In genomic region chr11:21010867-21011266, GRCm38 (mm10) we compare ENCODE assay signal across 9 mouse cellular contexts.
DNase-seq lines count a peak whose midpoint lies in the region; ATAC-seq lines count a peak whose summit lies in the region.
"Had no signal": no experiment of that assay in that cellular context is flagged by ENCODE, and none has a peak within 500 bp of the region (broad histone marks: within the 10 kb centered on the region; RNA-seq: fewer than 3 reads in every experiment).

No protein-coding gene starts in this region.

- 0 out of 2 replicates have a peak, but pooled peaks cover 4% of the 10 kb centered on the region for H3K4me1 ChIP-seq in forebrain, embryonic 11.5 days (replicated peaks; ENCODE audit: control insufficient read depth, insufficient read depth, low read length)
- 0 out of 2 replicates have a peak, but pooled peaks cover 3% of the 10 kb centered on the region for H3K4me1 ChIP-seq in neural tube, embryonic 15.5 days
- H3K4me1 ChIP-seq in intestine, embryonic 15.5 days (replicated peaks) = peaks cover 6% of the 10 kb centered on the region
- H3K4me1 ChIP-seq: liver, embryonic 15.5 days had no signal

- no peak overlapping the region for H3K4me3 ChIP-seq in forebrain, embryonic 11.5 days (ENCODE audit: low read depth, low read length)
- H3K4me3 ChIP-seq in neural tube, embryonic 15.5 days (replicated peaks) = no peak overlapping the region
- H3K4me3 ChIP-seq in intestine, embryonic 15.5 days (replicated peaks) = no peak overlapping the region
- H3K4me3 ChIP-seq: liver, embryonic 15.5 days had no signal

- WGBS in forebrain, embryonic 11.5 days = 25% methylated on average over 7 of the region's 7 CpGs
- 21% methylated on average over 7 of the region's 7 CpGs for WGBS in neural tube, embryonic 15.5 days
- WGBS in intestine, embryonic 15.5 days = 69% methylated on average over 7 of the region's 7 CpGs

- no peaks in the 10 kb centered on the region for H3K27me3 ChIP-seq in forebrain, embryonic 11.5 days (ENCODE audit: control insufficient read depth, insufficient read depth, low read length)
- no peaks in the 10 kb centered on the region for H3K27me3 ChIP-seq in neural tube, embryonic 15.5 days (replicated peaks)
- no peaks in the 10 kb centered on the region for H3K27me3 ChIP-seq in intestine, embryonic 15.5 days (replicated peaks)

- no peak overlapping the region for H3K4me2 ChIP-seq in forebrain, embryonic 11.5 days (ENCODE audit: low read depth, low read length, severe bottlenecking)
- H3K4me2 ChIP-seq in neural tube, embryonic 15.5 days = no peak overlapping the region
- no peak overlapping the region for H3K4me2 ChIP-seq in intestine, embryonic 15.5 days (replicated peaks)
- H3K4me2 ChIP-seq: liver, embryonic 15.5 days had no signal

- DNase-seq in retina, postnatal 1 day = peak; percentile 51
- no peak for DNase-seq in retina, embryonic 14.5 days (ENCODE audit: low spot score)
- peak; percentile 55 for DNase-seq in forebrain, embryonic 11.5 days (ENCODE audit: low spot score)
- peak; percentile 6 to 13 for DNase-seq in kidney, postnatal 36 days
- no peak for DNase-seq in adrenal gland, adult 18-20 months (ENCODE audit: low spot score in 2 of 2)

- no peak overlapping the region for H3K9ac ChIP-seq in forebrain, embryonic 11.5 days (ENCODE audit: low read length)
- H3K9ac ChIP-seq in neural tube, embryonic 15.5 days (replicated peaks) = no peak overlapping the region
- no peak overlapping the region for H3K9ac ChIP-seq in intestine, embryonic 15.5 days
- H3K9ac ChIP-seq: liver, embryonic 15.5 days had no signal

- ATAC-seq in forebrain, embryonic 11.5 days (replicated peaks; ENCODE audit: low FRiP score) = peak; percentile 60; the same call in 1 of the 2 replicates
- ATAC-seq in neural tube, embryonic 15.5 days (ENCODE audit: low FRiP score) = peak; percentile 65; the same call in 1 of the 2 replicates
- no peak for ATAC-seq in intestine, embryonic 15.5 days
- no peak for ATAC-seq in monocyte, adult 5-6 weeks (replicated peaks; ENCODE audit: insufficient number of reproducible peaks, low FRiP score, low TSS enrichment, poor library complexity, severe bottlenecking)

- H3K27ac ChIP-seq in forebrain, embryonic 11.5 days (ENCODE audit: low read depth, low read length) = no peak overlapping the region
- H3K27ac ChIP-seq in neural tube, embryonic 15.5 days (replicated peaks) = no peak overlapping the region
- H3K27ac ChIP-seq in intestine, embryonic 15.5 days = no peak overlapping the region
- H3K27ac ChIP-seq: liver, embryonic 15.5 days had no signal

- H3K9me3 ChIP-seq in forebrain, embryonic 11.5 days (ENCODE audit: control insufficient read depth, low read length) = no peaks in the 10 kb centered on the region
- no peaks in the 10 kb centered on the region for H3K9me3 ChIP-seq in neural tube, embryonic 15.5 days (replicated peaks)
- no peaks in the 10 kb centered on the region for H3K9me3 ChIP-seq in intestine, embryonic 15.5 days
- H3K9me3 ChIP-seq: liver, embryonic 15.5 days had no signal

- no peaks in the 10 kb centered on the region for H3K36me3 ChIP-seq in forebrain, embryonic 11.5 days (ENCODE audit: control insufficient read depth, insufficient read depth, low read length)
- no peaks in the 10 kb centered on the region for H3K36me3 ChIP-seq in neural tube, embryonic 15.5 days
- no peaks in the 10 kb centered on the region for H3K36me3 ChIP-seq in intestine, embryonic 15.5 days
- H3K36me3 ChIP-seq: liver, embryonic 15.5 days had no signal

Comparison
In these comparisons a context has a peak if more than half of its experiments do, and no peak if none do; other contexts are left out.
1. DNase-seq: peak in retina, postnatal 1 day (single experiment), forebrain, embryonic 11.5 days (single experiment) and kidney, postnatal 36 days (2 of 2); none in retina, embryonic 14.5 days (single experiment) and adrenal gland, adult 18-20 months (0 of 2).
2. ATAC-seq: peak in forebrain, embryonic 11.5 days (single experiment) and neural tube, embryonic 15.5 days (single experiment); none in intestine, embryonic 15.5 days (single experiment) and monocyte, adult 5-6 weeks (single experiment).